Mouse (Mus musculus) liver, postnatal 0 days (tissue): Measurements from ENCODE around the gene Ppp6r1.

Source experiments
- CTCF ChIP-seq: sonication (generic); IDR thresholded peaks from 2 replicates; pipeline ENCODE4 v1.5.1; 2016; ENCODE audit warnings: antibody characterized with exemption, low read depth
- EP300 ChIP-seq: IDR thresholded peaks from 2 replicates; pipeline ENCODE4 v1.6.1; 2016; ENCODE audit warnings: antibody characterized with exemption, low read depth, mild to moderate bottlenecking

GRCm38 (mm10) chr7:4656818-4657217, 2.0 kb downstream of the Ppp6r1 start:
- TF ChIP-seq CTCF (no peak), EP300 (no peak)
